Comparison of ENCODE assay signal across 8 mouse cellular contexts in the genomic region with DNA sequence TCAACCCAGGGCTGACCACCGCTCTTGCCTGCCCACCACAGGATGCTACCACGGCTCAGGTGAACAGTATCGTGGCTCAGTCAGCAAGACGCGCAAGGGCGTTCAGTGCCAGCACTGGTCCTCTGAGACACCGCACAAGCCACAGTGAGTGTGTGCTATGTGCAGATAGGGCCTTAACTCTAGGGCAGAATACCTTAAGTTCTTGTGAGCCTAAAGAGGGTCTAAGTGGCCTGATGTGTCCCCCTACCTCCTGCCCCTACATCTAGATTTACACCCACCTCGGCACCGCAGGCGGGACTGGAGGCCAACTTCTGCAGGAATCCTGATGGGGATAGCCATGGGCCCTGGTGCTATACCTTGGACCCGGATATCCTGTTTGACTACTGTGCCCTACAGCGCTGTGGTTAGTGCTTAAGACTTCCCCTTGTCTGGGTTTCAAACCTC. TPM values are rescaled to one million over a fixed set of nuclear protein-coding genes. Genes with fewer than 3 reads are reported as not detected.
DNase-seq lines count a peak whose midpoint lies in the region; ATAC-seq lines count a peak whose summit lies in the region.

A gene (minus strand): TSS at position 359 of the 444 bp plus-strand sequence.

- H3K4me1 ChIP-seq in intestine, embryonic 15.5 days (replicated peaks), result peaks cover 19% of the 10 kb centered on the region
- peaks cover 60% of the 10 kb centered on the region for H3K4me1 ChIP-seq in megakaryocyte, embryonic 14.5 days

- H3K4me3 ChIP-seq in intestine, embryonic 15.5 days (replicated peaks), result peak within 1 kb of the TSS; percentile 11; the same call in 1 of the 2 replicates
- peak within 1 kb of the TSS; percentile 21 for H3K4me3 ChIP-seq in megakaryocyte, embryonic 14.5 days (replicated peaks)

- peak within 1 kb of the TSS; percentile 48 for H3K4me2 ChIP-seq in intestine, embryonic 15.5 days (replicated peaks)

- 34% methylated on average over 12 of the region's 12 CpGs for WGBS in intestine, embryonic 15.5 days

- no peak within 1 kb of the TSS for H3K27ac ChIP-seq in intestine, embryonic 15.5 days

- H3K27me3 ChIP-seq in intestine, embryonic 15.5 days (replicated peaks), result peaks cover 26% of the 10 kb centered on the region
- H3K27me3 ChIP-seq in megakaryocyte, embryonic 14.5 days (replicated peaks), result no peaks in the 10 kb centered on the region

- no peak for DNase-seq in left cerebral cortex, adult 18-20 months (ENCODE audit: low spot score in 2 of 2)
- no peak for DNase-seq in left cerebral cortex, adult 11 months (ENCODE audit: low spot score)
- no peak for DNase-seq in adrenal gland, postnatal 4 days (ENCODE audit: low spot score in 2 of 2)
- DNase-seq in gastrocnemius, postnatal 25 days, result no peak
- DNase-seq in right cerebral cortex, postnatal 25 days, result no peak
- no peak for DNase-seq in thymus, postnatal 25 days

- 0 out of 2 replicates have a peak, but pooled peaks have one; percentile 16 for ATAC-seq in intestine, embryonic 15.5 days

- no peaks in the 10 kb centered on the region for H3K9me3 ChIP-seq in intestine, embryonic 15.5 days
- no peaks in the 10 kb centered on the region for H3K9me3 ChIP-seq in megakaryocyte, embryonic 14.5 days

- H3K36me3 ChIP-seq in intestine, embryonic 15.5 days, result peaks cover 24% of the 10 kb centered on the region
- H3K36me3 ChIP-seq in megakaryocyte, embryonic 14.5 days (replicated peaks; ENCODE audit: low read length), result peaks cover 50% of the 10 kb centered on the region

- H3K9ac ChIP-seq in intestine, embryonic 15.5 days, result no peak within 1 kb of the TSS; the same call in 1 of the 2 replicates

RNA-seq across cellular contexts. Expression of the gene that starts here (rescaled TPM):
- 10 to 100 TPM; 83.8 to 86.7 TPM for total RNA-seq in left cerebral cortex, adult 18-20 months (2021)
- 10 to 100 TPM; 73.2 to 76.8 TPM for total RNA-seq in adrenal gland, postnatal 4 days (2021)
- 100 to 1,000 TPM; 163 to 169 TPM for total RNA-seq in gastrocnemius, postnatal 25 days (2021)
- 18.6 and 23.7 TPM in 2 replicates for polyA plus RNA-seq in intestine, embryonic 15.5 days (2015; fragmentation: Nextera tagmentation; extraction: Ambion mirVana)
- polyA plus RNA-seq in megakaryocyte, embryonic 14.5 days (2012; ENCODE audit: insufficient read depth, low replicate concordance), result 51.9 and 73.7 TPM in 2 replicates
